Mouse (Mus musculus) cerebellum, postnatal 14 days (tissue): ENCODE data around the gene Gm17334.

Source experiments
- DNase-seq, 2 experiments: peaks; one replicate each; pipeline ENCODE4 v3.0.0; 2021; ENCODE audit warnings: mixed read lengths in 2 of 2

The Gm17334 gene

DNA sequence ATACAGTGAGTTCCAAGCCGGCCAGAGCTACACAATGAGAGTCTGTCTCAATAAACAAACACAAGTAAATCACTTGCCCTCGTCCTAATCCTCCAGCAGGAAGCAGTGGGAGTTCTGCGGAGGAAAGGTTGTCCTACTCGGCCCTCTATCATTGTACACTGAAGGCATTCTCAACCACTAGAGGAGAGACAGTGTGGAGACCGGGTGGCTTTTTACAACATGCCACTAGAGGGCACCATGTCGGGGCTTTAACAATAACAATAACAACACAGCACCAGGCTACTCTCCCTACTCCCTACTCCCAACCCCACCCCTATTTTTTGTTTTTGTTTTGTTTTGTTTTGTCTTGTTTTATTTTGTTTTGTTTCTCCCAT lies 35.4 kb downstream of the Gm17334 start:
- peak; percentile 68 for DNase-seq

DNA sequence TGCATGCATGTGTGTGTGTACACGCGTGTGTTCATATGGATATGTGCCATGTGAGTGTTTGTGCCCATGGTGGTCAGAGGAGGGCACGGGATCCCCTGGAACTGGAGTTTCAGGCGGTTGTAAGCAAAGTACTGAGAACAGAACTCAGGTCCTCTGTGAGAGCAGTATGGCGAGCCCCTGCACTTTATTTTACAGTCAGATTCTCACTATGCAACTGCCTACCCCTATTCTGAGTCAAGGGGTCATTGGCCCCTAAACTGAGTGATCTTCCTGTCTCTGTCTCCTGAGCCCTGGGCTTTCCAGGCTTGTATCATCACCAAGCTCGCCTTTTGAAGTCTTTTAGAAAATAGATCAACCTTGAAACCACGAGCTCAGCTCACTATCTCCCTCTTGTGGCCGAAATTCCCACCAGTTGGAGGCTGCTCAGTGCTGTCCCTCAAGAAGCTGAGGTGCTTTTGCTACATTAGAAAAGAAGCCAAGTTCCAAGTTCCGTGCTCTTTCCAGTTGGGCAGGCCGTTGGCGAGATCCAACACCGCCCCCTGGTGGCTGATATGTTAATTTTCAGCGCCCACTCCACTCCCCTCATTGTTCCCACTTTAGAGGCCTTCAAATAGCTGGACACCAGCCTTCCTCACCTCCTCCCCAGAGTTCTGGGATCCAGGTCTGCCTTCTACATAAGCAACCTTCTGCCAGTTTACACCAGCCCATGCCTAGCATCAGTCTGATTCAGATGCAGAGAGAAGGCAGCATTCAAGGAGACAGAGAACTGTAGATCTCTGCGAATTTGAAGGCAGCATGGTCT lies 36.0 kb downstream of the Gm17334 start:
- peak; percentile 76 to 83 for DNase-seq

DNA sequence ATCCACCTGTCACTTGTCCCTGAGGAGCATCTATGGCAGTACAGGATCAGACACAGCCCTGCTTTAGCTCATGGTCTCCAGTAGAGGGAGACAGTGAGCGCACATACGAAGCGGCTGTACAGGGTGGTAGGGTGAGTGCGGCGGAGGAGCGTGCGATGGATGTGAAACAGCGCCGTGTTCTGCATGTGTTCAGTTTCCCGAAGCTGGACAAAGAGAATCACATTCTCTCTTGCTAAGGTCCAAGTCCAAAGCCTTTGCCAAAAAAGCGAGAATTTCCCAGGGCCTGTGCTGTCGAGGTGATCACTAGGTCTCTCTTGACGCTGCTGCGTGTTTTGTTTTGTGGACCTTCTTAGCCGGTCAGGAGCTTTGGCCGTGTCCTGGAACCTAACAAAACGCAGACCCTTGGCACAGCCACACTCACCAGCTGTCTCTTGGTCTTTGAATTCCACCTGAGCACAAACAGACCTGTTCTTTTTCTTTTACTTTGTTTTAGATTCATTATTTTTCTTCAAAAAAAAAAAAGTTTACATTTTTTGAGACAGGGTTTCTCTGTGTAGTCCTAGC lies 37.2 kb downstream of the Gm17334 start:
- peak; percentile 78 to 79 for DNase-seq

DNA sequence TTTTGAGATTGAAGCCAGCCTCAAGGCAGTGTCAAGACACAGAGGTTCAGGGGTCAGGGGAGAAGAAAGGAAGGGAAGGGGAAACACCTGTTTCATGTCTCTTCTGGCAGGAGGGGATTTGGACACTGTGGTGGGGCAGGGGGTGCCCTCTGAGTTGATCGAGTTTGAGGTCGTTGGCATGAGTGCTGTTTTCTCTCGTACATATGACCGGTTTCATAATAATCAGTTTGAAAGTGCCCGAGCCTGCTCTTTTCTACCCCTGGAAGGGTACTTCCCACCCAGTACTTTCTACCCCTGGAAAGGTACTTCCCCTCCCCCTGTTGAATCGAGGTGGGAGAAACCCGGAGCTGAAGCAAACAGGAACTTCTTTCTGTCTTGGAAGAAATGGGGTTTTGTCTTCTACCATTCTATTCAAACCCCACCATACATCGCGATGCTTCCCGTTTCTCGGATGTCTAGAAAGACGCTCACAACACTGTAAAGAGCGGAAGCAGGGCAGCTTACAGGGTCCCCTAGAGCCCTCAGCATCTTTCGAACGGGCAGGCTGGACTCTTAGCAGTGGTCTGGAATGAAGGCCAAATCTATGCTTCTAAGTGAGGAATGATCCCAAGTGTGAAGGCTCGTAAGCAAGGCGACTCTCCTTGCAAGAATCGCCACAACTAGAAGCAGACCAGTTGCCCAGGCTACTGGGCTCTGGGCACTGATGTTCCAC lies 37.9 kb downstream of the Gm17334 start:
- no peak for DNase-seq

DNA sequence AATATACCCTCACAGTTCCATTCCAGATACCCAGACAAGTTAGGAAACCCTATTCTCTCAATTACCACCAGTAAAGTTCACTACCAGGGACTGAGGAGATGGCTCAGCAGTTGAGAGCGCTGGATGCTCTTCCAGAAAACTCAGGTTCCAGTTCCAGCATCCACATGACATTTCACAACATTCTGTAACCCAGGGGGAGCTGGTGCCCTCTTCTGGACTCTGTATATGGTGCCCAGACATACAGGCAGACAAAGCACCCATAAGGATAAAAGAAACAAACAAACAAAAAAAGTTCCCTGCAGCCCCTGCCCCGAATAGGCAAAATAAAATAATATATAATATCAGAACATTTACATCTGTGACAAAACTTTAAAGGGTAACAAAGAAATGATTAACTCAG lies 38.6 kb downstream of the Gm17334 start:
- DNase-seq, result no peak

DNA sequence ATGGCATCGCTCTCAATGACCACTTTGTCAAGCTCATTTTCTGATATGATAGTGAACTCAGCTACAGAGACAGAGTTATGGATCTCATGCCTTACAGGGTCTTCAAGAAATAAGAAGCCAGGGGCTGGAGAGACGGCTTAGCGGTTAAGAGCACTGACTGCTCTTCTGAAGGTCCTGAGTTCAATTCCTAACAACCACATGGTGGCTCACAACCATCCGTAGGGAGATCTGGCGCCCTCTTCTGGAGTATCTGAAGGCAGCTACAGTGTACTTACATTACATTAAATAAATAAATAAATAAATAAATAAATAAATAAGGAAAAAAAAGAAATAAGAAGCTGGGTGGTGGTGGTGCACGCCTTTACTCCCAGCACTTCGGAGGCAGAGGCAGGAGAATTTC lies 39.2 kb downstream of the Gm17334 start:
- no peak for DNase-seq

DNA sequence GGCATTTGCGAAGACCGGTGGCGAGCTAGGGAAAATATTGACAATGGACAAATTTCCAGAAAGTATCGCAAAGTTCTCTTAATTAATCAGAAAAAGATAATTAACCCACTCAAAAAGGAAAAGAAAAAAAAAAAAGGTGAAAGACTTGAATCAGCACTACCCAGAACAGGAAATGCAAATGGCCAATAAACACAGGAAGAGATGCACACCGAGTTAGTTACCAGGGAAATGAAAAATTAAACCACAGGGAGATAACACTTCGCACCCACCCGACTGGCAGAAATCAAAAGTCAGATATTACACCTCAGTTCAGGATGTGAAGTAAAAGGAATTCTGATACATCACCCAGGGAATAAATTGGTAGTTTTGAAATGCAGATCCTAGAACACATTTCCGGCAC lies 40.7 kb downstream of the Gm17334 start:
- no peak for DNase-seq

DNA sequence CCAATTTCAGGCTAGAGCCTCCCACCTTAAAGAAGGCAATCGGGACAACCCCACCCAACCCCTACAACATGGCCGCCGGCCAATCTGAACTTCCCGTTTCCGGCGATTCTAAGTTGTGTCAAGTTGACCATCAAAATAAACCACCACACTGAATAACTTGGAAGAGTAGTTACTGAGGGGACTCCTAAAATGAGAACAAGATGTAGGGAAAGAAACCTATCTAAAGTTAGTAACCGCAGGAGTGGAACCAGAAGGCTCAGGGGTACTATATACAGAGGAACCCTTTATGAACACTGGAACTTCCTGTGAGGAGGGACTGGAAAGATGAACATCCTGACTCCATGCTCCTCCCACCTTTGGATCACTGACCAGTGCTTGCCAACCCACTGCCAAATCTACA lies 41.5 kb downstream of the Gm17334 start:
- DNase-seq, result no peak
